Mouse (Mus musculus) thymus, postnatal 0 days (tissue): Measurements from ENCODE around the gene Zbtb20. TPM values are rescaled to one million over a fixed set of nuclear protein-coding genes. Genes with fewer than 3 reads are reported as not detected.

Experiments
- DNase-seq: peaks from one replicate; pipeline ENCODE4 v3.0.0-alpha.2; 2015; ENCODE audit warnings: low spot score
- polyA plus RNA-seq: library from polyadenylated mRNA; unstranded; fragments of >200 nt; fragmentation: Nextera tagmentation; extraction: Ambion mirVana; gene quantifications from 2 replicates; pipeline ENCODE4 v1.2.1, GENCODE M21; 2015

The Zbtb20 gene
- polyA plus RNA-seq, 1 experiment from 2014 or later = 15.5 TPM

GRCm38 (mm10) chr16:43586859-43587429 is 711.3 kb downstream of the Zbtb20 start:
- DNase-seq = no peak

DNA sequence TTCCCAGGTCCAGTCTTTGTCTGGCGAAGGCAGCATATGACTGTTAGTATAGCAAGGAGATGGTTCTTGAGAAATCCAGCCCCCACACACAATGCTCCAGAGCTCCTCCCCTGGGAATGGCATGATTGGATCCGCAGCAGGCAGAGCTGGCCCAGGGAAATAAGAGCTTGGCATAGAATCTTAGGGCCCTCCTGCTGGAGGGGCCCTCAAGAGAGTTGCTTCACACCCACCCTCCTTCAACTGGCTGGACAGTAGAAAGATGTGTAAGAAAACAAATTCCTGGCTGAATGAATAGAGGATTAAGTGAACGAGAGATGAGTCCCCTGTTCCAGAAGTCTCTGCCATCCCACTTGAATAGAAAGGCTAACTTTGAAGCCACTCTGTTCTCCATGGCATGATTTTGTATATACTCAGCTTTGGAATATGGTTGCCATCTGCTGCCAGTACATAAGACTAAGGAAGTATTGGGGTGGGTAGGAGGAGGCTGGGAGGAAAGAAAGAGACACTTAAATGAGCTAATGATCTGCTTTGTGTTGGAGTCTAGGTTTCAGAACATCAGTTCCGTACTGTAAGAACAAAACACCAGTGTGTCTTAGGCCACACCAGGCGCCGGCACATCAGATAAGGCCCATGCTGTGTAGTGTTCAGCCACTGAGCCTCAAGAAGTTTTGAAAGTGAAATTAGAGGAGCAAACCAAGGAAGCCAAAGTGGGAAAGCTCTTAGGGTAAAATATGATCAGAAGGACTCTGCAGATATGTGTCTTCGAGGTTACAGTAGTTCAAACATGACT is 715.2 kb downstream of the Zbtb20 start:
- DNase-seq = no peak

DNA sequence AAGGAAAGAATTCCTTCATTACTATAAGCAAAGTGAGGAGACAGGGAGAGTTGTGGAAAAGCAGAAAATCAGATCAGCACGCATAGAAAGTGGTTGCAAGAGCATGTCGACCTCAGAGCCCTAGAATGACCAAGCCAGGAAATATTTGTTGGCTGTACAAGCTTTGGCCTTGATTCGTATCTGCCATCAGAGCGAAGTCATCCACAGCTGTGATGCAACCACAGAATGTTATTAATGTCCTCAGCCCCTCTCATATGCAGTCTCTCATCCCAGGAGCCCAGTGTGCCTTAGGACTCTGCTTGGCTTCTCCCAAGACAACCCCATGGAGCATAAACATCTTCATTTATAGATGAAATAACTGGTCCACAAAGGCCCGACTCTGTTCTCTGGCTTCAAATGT is 716.4 kb downstream of the Zbtb20 start:
- DNase-seq = no peak

- peak; percentile 28 for DNase-seq
Measured at GRCm38 (mm10) chr16:43592801-43593200, 717.1 kb downstream of the Zbtb20 start.

DNA sequence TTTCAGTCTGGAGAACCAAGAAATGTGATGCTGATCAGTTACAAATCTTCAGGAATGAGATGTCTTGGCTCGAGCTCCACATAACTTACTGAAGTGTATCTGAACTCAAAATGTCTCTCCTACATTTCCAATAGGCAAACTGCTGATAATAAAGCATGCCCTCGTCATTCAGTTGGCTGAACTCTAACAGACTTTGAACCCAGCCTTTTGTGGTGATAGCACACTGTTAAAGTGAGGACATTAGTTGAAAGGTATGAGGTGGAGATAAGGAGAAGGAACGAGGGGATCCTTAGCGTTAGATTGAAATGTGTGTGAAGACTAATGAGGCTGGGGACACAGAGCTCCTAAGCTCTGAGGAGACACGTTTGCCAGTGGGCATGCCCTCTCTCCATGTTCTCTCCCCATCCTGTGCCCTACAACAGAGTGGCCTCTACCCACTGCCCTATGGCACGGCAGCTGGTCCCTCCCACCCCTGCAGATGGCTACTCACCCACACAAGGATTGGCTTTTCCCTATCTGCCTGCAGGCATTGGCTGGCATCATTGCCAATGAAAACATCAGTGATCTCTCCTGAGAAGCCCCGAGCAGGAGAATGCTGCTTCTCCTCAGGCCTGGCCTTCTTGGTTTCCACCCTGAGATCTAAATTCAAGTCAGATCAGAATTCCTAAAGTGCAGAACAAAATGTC is 721.8 kb downstream of the Zbtb20 start:
- no peak for DNase-seq

- DNase-seq = no peak
Measured at GRCm38 (mm10) chr16:43599707-43600106, 724.0 kb downstream of the Zbtb20 start.

- no peak for DNase-seq
Measured at GRCm38 (mm10) chr16:43602573-43602972, 726.9 kb downstream of the Zbtb20 start.

DNA sequence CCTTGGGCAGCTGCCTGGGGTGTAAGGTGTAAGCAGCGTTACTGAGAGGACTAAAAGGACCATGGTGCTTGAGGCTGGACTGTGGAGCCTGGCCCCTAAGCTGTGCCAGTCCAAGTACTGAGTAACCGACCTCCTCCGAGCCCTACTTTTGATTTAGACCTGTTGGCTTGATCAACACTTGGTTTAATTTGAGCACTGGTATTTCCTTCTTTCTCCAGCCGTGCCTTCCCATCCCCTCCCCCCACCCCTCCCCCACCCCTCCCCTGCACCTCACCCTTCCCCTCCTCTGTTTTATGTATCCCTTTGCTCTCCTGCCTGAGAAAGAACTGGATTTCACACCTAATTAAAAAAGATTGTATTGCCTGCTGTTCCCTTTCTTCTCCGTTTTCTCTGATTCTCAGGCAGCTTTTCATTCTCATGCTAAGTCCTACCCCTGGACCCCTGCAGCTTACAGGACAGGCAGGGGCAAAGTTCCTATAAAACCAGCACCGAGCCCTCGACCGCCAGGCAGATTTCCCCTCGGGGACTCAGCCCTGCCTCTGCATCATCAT is 728.0 kb downstream of the Zbtb20 start:
- no peak for DNase-seq

GRCm38 (mm10) chr16:43604399-43605013 is 728.8 kb downstream of the Zbtb20 start:
- DNase-seq = no peak

DNA sequence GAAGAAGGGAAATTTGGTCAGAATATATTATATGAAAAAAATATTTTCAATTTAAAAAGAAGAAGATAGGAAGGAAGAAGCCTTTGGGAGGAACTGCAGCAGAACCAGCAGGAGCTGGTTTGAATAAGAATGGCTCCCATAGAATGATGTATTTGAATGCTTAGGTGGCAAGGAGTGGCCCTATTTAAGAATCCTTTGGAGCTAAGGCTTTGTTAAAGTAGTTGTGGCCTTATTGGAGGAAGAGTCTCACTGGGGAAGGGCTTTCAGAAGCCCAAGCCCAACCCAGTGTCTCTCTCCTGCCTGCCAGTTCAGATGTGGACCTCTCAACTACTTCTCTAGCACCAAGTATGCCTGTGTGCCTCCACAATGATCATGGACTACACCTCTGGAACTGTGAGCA is 731.4 kb downstream of the Zbtb20 start:
- no peak for DNase-seq

GRCm38 (mm10) chr16:43608066-43608465 is 732.4 kb downstream of the Zbtb20 start:
- no peak for DNase-seq

DNA sequence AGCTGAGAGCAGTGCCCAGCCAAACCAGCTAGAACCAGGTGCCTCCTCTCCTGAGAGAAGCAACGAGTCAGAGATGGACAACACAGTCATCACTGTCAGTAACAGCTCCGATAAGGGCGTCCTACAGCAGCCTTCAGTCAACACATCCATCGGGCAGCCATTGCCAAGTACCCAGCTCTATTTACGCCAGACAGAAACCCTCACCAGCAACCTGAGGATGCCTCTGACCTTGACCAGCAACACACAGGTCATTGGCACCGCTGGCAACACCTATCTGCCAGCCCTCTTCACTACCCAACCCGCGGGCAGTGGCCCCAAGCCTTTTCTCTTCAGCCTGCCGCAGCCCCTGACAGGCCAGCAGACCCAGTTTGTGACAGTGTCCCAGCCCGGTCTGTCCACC is 734.7 kb downstream of the Zbtb20 start:
- no peak for DNase-seq

DNA sequence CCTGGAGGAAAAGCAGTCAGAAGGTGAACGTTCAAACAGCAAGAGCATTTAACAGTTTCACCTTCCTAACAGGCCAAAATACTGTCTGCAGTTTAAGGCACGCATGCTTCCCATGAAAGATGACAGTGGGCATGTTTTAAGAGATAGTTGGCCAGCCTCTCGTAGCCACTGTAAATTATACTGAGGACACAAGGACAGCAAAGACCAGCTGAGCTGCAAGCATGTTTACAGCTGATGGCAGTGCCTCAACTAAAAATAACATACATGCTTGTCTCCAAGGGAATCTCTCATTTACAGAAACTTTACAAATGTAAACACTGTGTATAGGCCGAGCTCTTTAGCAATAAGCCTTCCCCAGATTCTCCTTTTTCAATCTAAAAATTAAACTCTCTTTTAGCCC is 740.7 kb downstream of the Zbtb20 start:
- no peak for DNase-seq

- no peak for DNase-seq
Measured at GRCm38 (mm10) chr16:43617346-43617745, 741.7 kb downstream of the Zbtb20 start.

- no peak for DNase-seq
Measured at GRCm38 (mm10) chr16:43618286-43618685, 742.6 kb downstream of the Zbtb20 start.

DNA sequence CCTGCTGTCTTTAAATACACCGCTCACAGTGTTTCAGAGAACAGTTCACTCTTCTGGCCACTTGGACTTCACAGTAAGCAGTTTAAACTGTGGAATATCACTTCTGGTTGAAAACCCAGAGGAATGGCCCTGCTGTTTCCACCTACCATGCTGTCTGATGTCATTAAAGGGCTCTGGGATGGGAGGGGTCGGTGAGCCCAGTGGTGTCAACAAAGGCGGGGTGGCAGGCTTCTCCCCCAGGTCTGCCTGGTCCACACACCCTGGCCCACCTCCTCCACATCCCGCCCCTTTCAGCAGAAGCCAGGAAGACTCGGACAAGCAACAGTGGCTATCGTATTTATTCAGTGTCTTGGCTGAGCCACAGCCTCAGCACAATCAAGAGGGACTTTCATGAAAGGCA is 743.6 kb downstream of the Zbtb20 start:
- DNase-seq = no peak

DNA sequence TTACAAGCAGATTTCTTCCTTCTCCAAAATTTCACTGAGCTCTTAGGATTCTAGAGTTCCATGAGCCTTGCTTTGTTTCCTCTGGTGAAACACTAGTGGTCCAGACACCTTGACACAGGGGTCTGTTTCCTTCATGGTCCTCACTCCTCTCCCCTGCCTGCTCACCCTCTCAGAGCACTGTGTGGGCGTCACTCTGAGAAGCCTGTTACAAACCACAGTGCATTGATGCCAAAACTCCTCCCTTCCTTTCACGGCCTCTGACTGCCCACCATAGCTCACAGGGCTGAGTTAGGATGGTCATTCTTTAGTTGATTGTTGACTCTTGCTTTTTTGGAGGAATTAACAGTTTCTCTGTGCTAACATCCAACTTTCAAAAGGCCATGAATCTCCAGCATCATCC is 744.7 kb downstream of the Zbtb20 start:
- no peak for DNase-seq

DNA sequence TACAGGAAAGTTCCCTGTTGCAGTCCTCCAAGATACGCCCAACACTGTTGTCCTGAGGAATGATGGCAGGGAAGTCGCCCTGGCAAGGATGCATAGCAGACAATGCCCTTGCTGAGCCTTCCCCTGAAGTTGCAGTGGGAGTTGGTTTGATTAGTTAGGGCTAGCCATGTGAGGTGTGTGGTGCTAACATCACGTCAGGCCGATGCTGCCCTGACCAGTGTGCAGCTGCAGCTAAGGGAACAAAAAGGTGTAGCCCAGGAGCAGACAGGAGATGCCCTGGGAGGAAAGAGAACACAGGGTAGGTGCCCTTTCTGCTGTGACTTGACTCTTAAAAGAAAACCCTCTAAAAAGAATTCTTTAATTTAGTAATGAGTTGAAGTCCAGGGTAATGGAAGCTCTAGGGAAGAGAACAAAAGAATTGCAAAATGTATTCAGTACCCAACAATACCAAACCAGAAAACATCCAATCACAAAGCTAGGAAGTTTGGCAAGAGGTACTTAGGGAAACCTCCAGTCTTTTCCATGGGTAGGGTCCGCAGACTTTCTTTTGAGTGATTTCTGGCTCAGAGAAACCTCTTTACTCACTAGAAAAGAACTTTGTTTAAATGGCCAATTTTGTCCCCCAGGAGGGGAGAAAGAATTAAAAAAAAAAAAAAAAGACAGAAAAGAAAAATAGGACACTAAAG is 747.8 kb downstream of the Zbtb20 start:
- DNase-seq = no peak

GRCm38 (mm10) chr16:43624876-43625275 is 749.2 kb downstream of the Zbtb20 start:
- peak; percentile 40 for DNase-seq

DNA sequence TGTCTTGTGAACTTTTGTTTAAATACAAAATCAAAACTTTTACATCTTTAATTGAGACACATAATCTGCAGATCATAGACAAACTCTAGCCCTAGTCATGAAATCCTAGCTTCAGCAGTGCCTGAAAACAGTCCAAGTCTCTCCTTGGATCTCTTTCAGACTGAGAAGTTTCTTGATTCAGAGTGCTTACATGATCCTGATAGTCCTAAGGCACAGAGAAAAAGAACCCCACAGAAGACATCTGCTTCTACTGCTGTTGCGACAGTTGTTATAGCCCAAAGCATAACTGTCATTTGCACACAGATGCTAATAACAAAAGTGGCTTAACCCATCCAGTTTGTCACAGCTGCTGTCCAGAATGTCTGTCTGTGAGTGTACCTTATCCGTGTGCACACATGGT is 749.6 kb downstream of the Zbtb20 start:
- DNase-seq = no peak

DNA sequence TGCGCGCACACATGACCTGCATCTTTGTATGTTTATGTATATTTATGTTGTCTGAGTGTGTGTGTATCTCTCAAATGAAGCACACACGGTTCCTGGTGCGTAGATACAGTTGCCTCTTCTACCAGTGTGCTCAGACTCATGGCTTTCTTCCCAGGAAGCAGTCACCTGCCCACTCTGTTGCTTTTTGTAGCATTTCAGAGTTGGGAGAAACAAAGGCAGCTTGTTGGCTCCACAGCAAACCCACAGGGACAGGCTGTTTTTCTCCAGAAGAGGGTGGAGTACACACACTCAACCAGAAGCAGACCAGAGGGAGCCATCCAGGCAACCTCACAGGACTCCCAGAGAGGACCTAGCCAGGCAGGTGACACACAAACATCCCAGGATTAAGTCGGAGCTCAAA is 750.3 kb downstream of the Zbtb20 start:
- no peak for DNase-seq
